Mouse (Mus musculus) telencephalon, adult 2 months (tissue): ENCODE results near the gene Mfap2.

Experiments used
- DNase-seq: peaks from one replicate; pipeline ENCODE4 v3.0.0-alpha.2; 2011; ENCODE audit warnings: low read depth, low spot score

Mfap2 gene

DNA sequence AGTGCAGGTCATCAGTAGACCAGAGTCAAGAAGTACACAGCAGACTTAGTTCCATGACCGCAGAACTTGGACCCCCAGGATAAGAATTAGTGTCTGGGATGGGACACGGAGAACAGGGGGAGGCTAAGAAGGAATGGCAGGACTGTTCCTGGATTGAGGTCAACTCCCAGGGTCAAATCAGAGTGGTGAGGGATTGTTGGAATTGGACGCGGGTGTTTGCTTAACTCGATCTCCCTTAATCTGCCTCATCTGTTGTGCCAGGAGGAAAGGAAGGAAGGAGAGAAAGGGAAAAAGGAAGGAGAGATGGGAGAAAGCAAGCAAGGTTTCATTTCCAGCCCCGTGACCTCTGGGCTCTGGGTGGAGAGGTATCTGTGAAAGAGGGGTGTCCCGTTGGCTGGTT is at the start of gene Mfap2:
TSS of gene Mfap2 (plus strand) at position 301 of the 400 bp plus-strand sequence.
- no peak for DNase-seq

DNA sequence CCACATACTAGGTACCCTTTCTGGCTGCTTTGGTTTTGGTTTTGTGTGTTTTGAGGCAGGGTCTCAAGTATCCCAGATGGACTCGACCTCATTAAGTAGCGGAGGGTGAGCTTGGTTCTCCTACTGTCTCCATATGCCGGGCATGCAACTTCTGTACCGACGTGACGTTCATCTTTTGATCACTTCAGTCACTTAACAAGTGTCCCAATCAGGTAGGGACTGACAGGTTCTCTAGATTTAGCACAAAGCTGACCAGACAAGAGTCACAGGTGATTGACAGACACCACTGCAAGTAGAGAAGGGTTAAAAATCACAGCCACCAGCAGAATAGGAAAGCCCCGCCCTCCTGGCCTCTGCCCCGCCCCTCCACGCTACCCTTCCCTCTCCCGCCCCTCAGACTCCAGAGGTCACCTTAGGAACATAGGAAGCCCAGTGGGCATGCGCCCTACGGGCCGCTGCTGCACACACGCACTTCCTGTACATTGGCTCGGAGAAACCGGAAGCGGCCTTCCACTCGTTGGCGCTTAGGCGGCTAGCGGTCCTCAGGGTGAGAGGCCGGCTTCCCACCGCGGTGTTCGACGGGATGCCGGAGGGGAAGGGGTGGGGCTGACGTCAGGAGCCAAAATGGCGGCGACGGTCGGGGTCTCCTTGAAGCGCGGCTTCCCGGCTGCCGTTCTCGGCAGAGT is 49.3 kb upstream of the Mfap2 start, which contains the start of gene Sdhb:
TSS of gene Sdhb (plus strand) at position 423 of the 686 bp plus-strand sequence.
- DNase-seq = peak; percentile 99

DNA sequence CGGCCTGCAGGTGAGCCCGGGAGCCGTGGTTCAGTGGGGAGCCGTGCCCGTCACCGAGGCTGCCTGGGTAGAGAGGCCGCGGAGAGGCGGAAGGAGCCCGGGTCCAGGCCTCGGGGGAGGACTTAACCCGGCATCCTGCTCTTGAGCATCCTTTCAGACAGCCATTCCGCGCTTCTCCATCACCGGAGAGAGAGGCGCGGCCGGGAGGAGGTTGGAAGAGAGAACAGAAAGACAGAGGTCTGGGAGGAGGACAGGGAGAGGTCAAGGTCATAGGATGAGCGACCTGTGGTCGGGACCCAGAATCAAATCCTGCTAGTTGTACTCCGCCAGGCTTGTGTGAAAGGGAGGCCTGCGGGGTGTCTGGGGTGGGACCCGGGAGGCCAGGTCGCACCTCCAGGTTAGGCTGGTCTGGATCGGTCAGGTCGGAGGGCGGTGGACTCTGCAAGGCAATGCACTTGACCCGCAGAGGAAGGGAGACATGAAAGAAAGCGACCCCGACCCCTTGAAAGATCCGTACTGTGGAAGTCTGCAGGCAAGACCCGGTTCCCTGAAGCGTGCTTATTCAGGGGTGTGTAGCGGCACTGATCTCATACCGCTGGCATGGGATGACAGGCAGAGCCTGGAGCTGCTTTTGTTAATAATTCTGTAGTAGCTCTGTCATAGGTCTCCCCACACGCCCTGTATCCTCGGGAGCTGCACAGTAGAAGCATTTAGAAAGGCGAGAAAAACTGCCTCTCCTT is 48.6 kb upstream of the Mfap2 start:
- DNase-seq = no peak

DNA sequence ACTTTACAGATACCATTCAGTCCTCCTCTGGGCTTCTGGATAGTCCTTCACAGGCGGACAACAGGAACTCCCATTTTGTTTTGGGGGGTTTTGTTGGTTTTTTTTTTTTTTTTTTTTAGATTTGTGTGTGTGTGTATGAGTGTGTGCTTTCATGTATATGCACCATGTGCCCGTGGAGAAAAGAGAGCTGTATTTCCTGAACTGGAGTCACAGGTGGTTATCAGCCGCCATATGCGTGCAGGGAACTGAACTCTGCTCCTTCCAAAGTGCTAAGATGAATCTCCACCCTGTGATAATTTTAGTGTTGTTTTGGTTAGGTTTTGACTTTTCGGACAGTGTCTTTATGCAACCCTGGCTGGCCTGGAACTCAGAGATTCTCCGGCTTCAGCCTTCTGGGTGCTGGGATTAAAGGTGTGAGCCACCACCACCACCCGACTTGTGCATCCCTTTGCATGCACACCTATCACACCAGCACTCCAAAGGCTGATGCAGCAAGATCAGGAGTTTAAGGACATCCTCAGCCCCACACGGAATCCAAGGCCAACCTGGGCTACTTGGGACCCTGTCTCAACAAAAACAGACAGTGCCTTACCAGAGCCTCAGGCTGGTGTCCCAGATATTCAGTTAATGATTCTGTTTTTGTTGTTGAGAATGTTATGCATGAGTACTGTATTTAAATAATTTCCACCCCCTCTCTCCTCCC is 47.9 kb upstream of the Mfap2 start:
- DNase-seq = no peak

DNA sequence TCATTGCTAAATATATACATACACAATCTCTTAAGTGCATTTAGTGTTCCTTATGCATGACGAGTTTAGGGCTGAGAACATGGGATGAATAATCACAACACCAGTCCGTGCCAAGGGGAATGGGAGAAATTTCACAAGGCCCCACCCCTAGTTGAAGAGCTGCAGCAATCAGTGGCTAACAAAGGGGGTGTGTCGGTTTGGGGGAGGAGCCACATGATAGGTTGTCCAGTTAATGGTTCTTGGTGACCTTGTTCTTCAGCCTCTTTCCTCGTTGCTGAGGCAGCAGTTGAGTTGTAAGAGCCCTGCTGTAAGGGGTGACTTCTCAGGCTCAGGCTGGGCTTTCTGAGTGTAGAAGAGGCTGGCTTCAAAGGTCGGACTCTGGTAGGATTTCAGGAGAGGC is 47.3 kb upstream of the Mfap2 start:
- no peak for DNase-seq

DNA sequence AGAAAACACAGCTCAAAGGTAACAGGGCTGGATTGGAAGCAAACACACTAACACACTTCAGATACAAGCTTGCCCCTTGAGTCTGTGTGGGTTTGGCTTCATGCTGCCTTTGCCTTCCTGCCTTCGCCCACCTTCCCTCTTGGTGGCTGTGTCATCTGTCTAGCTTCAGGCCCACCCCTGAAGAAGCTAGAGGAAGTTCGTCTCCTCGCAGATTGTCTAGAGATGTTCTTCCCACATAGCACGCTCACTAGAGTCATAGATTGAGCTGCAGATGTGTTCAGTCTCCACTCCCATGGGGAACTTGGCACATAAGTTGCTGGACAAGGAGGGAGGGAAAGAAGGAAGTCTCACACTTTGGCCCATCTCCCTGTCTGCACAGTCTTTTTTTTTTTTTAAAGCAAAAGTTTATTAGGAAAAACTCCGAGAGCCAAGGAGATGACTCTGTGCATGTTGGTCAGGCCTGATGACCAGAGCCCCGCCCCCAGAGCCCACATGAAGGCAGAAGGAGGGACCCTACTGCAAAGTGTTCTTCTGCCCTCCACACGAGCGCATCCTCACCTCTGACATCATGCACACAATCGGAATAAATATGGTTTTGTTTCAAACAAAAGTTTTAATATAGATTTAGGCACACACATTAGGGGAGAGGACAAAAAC is 46.1 kb upstream of the Mfap2 start:
- peak; percentile 48 for DNase-seq

DNA sequence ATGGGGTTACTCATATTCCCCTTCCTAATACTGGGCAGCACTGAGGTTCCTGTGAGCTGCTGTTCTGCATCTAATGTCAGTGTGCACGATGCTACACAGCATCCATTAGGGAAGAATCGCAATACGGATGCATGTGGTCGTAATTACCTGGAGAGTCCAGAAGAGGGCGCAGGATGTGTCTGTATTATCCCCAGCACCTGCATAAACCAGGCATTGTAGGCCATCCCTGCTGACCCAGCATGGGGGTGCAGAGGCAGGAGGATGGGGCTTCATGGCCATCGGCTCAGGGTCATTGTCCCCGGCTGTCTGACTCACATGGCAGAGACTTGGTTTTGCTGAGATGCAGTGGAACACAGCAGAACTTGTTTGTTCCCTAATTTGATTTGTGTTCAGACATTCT is 45.6 kb upstream of the Mfap2 start:
- DNase-seq = peak; percentile 52

DNA sequence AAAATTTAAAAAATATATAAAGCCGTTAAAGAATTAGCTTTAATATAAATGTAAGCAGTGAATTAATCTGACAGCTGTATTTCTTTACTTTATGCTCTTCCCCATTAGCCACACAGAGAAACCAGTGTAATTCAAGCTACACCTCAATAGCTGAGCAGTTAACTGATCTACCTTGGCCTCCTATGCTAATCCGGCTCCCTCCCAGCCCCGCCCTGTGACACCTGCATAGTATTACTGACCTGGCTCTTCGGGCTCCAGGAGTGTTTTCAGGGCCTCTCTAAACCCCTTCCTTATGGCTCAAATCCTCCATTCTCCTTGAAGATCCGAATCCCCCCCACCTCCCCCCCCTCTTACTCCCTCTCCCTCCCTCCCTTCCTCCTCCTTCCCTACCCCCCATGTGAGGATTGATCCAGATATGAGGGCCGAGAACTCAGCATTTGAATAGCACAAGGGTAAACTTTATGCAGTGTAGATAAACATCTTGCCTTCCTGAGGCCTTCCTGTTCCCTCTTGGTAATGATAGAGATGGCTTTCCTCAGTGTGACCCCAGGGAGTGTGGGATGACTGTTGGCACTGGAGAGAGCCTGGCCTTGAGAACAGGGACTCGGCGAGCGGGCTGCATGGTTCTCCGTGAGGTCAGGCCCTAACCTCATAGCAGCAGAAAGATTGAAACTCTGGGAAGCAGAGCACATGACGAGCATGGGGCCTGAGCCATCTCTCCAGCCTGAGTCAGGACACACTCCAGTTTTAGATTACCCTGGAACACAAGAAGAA is 42.6 kb upstream of the Mfap2 start:
- DNase-seq = no peak

DNA sequence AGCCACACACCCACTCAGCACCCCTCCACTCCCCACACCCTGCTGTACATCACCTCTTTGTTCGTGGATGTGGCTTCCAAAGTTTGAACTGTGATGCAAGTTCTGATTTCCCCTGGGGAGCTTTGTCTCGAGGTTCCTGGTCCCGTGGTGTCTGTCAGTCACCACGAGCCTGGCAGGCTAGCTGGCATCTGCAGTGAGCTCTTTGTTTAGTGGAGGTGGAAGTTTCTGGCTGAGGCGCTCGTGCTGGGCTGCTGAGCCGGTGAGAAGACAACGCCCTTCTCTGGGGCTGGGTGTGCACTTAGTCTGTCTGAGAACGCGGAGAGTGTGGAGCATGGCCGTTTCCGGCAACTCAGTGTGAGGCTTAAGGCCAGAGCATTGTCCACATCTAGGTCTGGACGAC is 38.5 kb upstream of the Mfap2 start:
- no peak for DNase-seq

DNA sequence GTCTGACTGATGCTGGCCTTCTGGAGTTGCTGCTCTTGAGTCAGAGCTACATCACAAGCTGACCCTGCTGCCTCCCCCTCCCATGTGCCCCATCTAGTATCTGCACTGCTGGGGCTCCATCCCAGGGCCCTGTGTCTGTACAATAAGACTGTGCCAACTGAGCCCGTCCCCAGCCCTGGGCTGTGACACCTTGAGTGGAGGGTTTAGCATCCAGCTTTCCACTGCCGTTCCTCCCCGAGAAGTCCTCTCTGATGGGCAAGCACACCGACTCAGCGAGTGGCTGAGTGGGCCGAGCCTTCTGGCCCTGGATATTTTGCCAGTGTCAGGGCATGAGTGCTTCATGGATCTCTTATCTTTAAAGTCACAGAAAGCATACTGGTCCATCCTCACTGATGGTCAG is 35.8 kb upstream of the Mfap2 start:
- no peak for DNase-seq

DNA sequence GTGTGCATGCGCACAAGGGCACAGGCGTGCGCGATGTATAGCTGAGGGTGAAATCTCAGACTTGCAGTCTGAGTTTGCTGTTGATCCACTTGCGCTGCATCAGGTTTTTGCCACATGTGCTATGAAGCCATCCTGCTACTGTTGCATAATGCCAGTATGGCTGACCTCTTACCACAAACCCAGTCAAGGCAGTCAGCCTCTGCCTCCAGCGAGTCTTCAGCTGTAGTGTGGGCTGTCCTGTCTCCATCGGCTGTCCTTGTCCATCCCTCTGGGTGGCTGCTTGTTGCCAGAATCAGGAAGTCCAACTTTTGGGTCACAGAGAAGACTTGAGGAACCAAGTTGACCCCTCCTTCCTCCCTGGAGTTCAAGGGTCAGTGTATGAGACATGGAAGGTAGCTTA is 34.9 kb upstream of the Mfap2 start:
- DNase-seq = no peak

DNA sequence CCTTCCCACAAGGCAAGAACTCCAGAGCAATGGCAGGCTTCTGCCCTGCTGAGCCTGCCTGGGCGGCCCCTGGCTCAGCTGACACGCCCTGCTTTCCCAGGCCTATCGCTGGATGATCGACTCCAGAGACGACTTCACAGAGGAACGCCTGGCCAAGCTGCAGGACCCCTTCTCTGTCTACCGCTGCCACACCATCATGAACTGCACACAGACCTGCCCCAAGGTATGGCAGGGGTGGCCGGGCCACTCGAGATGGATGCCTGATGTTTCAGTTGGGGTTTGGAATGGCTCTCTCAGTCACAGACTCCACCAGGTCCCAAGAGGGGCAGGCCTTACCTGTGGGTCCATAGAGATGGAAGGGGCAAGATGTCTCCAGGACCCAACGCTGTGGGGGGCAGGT is 32.9 kb upstream of the Mfap2 start:
- no peak for DNase-seq

DNA sequence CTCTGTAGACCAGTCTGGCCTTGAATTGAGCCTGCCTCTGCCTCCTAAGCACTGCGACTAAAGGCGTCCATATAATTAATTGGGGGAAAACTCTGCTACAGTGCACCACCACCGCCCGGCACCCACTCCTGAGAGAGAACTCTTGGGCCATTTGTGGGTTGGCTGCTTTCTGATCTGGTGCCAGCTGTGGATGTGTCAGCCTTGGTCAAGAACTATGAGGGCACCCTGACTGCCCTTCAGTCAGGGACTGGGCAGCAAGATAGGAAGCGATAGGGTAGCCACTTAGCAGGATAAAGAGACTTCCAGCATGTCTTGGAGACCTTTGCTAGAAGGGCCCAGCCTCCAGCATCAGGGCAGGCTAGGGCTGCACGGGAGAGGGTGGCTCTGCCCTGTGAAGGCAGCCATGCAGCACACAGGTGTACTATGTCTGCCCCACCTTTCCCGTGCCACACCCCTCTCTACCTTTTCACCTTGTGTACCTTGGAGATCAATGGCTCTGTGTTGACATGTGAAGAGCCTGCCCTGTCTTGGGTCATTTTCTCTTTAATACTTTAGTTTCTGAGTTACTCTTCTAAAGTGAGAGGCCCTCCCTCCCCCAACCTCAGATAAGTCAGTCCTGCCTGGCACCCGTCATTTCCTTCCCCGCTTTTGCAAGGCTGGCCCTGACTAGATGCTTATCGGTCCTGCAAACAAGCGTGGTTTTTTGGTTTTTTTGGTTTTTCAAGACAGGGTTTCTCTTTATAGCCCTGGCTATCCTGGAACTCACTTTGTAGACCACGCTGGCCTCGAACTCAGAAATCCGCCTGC is 32.1 kb upstream of the Mfap2 start:
- DNase-seq = no peak

DNA sequence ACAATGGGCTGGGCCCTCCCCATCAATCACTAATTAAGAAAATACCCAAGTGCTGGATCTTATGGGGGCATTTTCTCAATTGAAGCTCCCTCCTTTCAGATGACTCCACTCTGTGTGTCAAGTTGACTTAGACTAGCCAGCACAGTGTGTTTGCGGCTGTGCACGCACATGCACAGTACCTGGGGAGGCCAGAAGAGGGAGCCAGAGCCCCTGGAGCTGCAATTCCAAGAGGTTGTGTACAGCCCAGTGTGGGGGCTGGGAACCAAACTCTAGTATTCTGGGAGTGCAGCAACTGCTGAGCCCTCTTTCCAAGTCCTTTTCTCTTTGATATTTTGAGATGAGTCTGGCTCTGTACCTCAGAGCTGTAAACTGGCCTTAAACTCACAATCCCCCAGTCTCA is 28.6 kb upstream of the Mfap2 start:
- DNase-seq = no peak

DNA sequence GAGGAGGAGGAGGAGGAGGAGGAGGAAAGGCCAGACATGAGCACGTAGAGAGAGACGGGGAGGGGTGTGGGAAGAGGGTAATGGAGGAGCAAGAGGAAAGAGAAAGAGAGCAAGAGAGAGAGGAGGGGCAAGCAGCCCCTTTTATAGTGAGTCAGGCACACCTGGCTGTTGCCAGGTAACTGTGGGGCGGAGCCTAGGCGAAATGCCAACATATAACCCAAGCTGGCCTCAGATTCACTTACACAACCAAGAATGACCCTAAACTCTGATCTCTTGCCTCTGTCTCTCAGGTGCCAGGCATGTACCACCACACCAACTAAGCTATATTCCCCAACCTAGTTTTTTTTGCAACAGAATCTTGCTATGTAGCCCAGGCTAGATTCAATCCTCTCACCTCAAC is 27.4 kb upstream of the Mfap2 start:
- DNase-seq = no peak

DNA sequence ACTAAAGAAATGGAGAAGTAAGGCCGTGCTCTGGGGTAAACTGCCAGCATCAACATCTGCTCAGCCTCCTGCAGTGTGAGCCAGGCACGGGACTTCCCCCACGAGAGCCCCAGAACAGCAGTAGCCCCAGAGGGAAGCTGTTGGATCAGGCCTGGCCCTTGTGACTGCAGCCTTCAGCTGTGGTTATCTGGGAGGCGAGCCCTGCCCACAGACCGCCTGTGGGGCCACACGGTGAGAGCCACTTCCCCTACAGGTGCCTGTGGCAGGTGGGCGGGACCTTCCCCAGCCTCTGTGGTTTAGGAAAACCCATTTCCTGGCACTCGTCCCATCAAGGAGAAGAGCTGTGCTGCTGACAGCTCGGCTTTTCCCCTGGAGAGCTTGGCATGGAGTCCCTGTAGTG is 26.8 kb upstream of the Mfap2 start:
- DNase-seq = peak; percentile 43

DNA sequence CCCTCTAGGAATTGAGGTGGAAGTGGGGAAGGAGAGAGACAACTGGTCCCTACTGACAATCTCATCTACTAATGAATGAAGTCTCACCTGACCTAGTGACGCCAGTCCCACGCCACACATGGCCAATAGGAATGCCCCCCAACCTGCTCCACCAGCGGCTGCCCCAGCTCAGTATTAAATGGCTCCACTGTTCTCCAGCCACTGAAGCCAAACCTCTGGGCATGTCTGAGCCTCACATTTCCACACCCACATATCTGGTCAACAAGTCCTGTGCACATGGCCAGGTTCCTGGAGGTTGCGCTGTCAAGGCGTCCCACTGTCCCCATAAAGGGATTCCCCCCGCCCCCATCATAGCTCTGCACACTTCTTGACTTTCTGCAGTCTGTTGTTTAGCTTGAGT is 25.7 kb upstream of the Mfap2 start:
- no peak for DNase-seq

DNA sequence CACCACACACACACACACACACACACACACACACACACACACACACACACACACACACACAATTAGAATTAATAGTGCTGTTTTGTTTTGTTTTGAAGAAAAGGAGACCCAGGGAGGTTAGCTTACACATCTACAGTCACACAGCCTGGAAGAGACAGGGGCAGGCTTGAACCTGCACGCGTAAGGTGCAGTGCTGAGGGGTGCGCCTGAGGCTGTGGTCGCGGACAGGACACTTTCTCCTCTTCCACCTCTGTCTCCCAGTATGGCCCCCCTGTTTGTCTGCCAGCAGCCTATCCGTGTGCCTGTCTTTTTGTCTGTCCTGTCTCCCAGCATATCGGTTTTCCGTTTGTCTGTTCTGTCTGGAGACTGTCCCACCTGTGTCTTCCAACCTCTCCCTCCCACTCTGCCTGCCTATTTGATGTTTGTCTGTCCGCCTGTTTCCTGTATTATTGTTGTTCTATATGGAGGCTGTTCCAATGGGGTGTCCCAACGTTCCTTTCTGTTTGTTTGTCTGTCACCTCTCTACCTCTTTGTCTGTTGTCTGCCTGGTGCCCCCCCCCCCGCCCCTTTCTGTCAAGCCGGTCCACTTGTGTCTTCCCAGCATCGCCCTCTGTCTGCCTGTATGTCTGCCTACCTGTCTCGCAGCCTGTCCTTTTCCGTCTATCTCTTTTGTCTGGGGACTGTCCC is 24.1 kb upstream of the Mfap2 start:
- DNase-seq = no peak

DNA sequence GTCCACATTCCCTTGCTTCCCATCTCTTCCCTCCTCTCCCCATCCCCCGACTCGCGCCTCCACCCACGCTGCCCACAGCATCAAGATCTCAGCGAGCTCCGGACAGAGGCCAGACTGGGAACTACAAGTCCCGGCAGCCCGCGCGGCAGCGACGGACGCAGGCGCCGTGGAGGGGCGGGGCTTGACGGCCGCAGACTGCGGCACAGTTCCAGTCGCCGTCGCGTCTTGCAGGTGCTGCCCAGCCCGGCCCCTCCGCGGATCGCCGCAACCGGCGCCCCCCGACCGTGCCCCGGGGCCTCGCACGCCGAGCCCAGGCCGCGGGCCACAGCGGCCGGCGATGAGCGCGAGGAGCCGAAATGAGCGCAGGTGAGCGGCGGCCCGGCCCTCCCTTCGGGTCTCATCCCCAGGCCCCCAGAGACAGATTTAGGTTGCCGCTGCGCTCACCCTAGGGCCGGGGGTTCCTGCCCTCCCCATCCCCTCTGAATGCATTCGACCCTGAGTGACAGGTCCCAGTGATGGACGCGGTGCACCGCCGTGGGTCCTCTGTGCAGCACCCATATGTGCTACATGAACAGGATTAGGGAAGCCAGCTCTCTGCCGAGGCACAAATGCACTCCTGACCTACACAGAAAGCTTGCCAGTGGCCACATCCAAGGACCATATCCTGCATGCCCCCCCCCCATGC is 23.4 kb upstream of the Mfap2 start, which contains the start of gene Atp13a2:
TSS of gene Atp13a2 (plus strand) at position 163 of the 685 bp plus-strand sequence.
- peak; percentile 74 for DNase-seq
